Mouse (Mus musculus): ENCODE measurements around the gene Gm572.

Gene Gm572

DNA sequence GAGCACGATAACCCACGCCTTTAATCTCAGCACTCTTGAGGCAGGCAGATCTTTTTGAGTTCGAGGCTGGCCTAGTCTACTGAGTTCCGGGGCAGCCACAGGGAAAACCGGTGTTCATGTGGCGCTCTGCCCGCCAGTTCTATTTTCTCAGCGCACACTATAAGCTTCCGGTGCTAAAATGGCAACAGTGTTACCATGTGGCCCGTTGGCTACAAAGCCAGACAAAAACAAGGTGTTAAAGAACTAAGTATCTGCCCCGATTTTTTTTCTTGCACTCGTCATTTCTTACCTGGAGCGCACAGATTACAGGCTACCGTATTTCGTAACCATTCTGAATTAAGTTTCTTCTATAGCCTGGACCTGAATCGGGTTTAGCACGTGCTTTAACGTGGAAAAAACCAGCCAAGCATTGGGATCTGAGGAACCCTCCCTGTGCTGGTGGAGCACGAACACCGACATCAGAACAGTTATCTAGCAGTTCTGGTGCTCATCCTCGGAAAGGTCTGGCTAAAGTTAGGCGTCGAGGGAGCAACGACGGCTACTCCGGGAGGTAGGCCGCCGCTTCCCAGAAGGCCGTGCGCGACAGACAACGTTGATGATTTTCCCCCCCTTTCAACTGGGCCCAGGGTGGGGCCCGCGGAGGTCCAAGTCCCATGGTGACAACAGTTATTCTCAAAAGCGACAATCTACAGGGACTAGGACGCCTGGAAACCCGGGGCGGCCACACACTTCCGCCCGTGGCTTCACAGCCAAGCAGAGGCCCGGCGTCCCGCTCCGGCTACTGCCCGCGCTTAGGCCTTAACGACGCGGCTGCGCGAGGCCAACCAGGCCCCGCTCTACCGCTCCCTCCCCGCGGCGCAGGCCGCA, 17.1 kb upstream of the Gm572 start:
- DNase-seq = peak; percentile 33 to 53

DNA sequence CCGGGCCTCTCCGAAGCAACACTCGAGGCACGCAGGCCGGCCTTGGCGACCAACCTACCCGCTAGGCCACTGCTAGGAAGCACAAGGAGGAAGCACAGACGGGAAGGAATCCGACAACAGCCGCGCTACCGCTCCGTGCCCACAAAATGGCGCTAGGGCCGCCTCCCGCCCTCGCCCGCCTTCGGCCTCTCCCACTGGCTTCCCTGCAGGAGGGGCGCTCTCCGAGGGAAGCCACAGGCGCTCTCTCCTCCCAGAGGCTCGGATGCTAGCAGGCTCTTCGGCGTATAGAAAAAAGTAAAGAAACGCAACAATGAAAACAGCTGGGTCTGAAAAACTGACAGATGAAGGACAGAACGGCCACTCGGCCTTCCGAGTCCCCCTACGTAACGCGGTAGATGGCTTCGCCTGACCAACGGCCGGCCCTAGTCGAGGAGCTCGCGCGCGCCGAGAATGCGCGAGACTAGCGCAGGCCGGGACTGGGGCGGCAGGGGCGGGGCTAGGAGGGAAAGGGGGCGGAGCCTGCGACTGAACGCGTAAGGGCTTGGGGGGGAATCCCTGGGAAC, 16.4 kb upstream of the Gm572 start, which contains the start of gene Tardbp:
Tardbp (minus strand) TSS at position 397 of the 563 bp plus-strand sequence.
- peak; percentile 99 for DNase-seq

DNA sequence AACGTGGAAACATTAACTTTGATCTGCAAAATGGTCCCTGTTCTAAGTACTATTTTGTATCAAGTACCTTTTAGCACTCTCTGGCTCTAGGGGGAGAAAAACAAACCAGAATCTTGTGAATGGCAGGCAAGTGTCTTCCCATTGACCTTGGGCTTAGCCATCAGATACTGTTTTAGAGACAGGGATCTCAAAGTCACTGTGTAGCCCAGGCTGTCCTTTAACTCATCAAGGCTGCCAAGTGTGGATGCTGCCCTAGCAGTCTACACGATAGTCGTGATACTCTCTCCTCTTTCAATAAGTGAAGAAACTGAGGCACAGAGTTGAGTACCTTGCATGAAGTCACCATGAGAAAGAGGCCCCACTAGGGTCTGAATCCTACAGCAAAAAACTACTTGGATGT, 15.9 kb upstream of the Gm572 start:
- DNase-seq = no peak

DNA sequence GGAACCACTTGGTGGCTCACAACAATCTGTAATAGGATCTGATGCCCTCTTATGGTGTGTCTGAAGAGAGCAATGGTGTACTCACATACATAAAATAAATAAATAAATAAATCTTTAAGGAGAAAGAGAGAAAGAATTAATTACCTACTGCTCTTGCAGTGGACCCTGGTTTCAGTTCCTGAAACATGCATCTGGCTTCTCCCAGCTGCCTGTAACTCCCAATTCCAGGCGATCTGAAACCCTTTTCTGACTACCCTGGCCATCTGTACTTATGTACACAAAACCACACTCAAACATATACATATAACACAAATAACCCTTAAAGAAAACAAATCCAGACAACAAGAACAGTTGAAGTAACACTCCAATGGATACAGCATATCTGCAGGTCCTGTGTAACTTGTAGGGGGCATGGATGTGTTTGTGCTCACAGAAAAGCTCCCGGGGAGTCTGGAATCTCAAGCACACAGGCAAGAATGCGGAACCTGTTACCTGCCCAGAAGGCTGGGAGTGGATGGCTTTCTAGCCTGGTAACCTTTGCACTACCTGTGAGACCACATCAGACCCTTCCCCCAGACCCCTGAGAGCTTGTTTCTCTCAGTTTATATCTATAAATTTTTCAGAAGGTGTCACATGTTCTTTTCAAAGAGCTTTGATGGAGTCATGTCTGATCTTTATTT, 11.0 kb upstream of the Gm572 start:
- peak in 1 of 2 experiments; percentile 46 for DNase-seq

DNA sequence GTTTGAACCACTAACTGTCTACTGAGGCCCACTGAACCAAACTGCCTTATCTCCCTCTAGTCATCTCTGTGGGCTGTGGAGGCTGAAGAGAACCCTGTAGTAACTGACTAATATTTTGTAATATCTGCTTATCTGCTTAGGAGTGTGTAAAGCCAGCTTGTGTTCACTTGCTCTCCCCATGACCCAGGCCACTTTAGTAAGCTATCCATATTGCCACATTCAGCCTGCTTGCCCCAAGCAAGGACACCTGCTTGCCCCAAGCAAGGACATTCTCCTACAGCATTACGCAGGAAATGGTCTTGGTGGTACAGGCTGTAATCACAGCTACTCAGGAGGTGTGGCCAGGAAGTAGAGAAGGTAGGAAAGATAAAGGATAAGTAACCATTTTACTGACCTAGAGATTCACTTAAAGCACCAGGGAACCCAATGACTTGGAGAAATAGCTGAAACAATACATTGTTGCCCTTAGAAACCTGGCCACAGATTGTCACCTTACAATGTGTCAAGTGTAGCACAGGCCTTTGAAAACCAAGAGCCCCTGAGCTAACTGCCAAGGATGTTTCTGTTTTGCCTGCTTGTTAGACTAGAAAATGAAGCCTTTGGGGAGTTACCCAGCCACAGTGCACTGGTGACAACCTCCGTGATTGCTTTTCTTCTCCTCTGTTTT, 9.6 kb upstream of the Gm572 start:
- no peak for DNase-seq

DNA sequence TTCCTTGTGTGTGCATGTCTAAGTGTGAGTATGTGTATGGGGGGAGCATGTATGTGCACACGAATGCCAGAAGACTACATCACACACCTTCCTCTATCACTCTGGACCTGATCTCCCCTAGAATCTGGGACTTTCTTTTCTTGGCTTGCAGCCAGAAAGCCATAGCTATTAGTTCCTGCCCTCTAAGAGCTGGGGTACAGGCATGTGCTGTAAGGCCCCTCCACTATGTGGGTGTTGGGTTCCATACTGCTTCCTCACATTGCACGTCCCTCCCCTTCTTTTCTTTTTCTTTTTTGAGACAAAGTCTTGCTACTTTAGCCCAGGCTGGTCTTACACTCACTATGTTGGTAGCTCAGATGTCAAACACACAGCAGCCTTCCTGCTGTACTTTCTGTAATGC, 7.8 kb upstream of the Gm572 start:
- DNase-seq = no peak

DNA sequence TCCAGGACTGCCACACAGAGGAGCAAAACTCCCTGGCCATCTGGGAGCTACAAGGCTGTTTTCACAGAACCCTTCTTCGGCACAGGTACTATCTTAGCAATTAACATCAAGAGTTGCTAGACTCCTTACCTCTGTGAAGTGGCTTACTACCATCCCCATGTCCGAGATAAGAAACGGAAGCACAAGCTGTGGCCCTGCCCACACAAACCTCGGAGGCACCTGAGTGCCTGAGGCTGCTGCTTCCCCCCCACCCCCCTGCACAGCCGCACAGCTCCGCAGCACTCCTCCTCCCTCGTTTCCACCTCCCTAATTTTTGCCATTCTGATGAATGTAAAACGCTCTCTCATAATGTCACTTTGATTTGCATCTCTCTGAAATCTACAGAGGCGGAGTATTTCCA, 4.8 kb upstream of the Gm572 start:
- no peak for DNase-seq

- no peak for DNase-seq
Observed at GRCm38 (mm10) chr4:148639455-148639854, 3.7 kb upstream of the Gm572 start.

- peak; percentile 30 to 60 for DNase-seq
Observed at GRCm38 (mm10) chr4:148641121-148641520, 2.0 kb upstream of the Gm572 start.

- DNase-seq = peak; percentile 84 to 88
Observed at GRCm38 (mm10) chr4:148644157-148644511, 1.0 kb downstream of the Gm572 start.

DNA sequence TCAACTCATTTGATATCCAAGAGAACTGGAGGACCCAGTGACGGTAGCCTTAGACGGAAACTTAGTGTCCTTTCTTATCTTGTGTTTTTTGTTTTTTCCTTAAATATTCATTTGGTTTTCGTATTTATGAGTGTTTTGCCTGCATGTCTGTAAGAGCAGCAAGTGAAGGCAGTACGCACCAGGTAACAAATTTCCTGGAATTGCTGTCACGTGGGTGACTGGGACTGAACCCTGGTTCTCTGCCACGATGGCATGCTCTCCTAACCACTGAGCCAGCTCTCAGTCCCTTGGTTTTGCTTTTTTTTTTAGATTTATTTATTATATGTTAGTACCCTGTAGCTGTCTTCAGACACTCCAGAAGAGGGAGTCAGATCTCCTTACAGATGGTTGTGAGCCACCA, 1.8 kb downstream of the Gm572 start:
- DNase-seq = no peak

DNA sequence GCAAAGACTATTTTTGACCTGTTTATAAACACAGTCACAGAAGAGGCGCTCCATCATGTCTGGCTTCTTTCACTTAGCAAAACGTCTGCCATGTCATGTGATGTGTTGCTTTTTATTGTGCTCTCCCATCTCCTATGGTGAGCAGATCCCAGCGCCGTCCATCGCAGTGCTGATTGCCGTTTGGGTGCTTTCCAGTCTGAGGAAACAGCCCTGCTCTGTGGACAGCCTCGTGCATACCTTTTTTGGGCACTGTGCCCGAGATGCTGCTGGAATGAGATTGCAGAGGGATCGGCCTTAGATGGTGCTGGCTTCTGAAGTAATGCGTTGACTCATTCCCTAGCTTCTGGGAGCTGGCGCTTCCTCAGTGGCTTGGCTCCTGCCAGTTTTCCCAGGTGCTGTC, 3.5 kb downstream of the Gm572 start:
- DNase-seq = peak in 1 of 2 experiments; percentile 27

GRCm38 (mm10) chr4:148649309-148649708, 6.2 kb downstream of the Gm572 start:
- DNase-seq = no peak

- DNase-seq = no peak
Observed at GRCm38 (mm10) chr4:148651045-148651444, 7.9 kb downstream of the Gm572 start.

DNA sequence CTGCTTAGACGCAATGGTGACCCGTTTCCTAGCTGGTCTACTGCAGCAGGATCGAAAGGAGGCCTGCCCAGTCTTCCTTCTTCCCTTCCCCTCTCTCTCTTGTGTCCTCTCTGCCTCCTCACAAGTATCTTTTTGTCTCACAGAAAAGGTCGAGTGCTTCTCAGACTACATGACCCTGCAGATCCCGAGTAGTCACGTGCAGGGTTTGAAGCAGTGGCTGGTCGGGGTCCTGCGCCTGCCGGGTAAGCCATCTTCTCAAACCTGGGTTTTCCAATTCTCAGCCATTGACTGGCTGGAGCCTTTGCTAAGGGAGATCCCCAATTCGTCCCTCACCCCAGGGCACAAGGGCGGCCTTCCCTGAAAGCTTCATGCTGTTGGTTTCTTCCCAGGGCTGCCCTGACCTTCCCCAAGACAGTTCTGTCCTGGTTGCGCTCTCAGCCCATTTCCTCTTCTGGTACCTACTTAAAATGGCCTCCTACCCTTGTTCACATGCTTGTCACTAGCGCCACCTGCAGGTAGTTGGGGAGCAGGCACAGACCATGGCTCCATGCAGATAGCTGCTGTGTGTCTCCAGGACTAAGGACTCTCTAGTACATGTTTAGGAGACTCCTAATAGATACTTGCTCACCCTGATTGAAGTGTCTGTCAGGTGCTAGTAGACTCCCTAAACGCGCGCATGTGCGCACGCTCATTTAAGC, 11.7 kb downstream of the Gm572 start:
- peak; percentile 56 to 68 for DNase-seq

DNA sequence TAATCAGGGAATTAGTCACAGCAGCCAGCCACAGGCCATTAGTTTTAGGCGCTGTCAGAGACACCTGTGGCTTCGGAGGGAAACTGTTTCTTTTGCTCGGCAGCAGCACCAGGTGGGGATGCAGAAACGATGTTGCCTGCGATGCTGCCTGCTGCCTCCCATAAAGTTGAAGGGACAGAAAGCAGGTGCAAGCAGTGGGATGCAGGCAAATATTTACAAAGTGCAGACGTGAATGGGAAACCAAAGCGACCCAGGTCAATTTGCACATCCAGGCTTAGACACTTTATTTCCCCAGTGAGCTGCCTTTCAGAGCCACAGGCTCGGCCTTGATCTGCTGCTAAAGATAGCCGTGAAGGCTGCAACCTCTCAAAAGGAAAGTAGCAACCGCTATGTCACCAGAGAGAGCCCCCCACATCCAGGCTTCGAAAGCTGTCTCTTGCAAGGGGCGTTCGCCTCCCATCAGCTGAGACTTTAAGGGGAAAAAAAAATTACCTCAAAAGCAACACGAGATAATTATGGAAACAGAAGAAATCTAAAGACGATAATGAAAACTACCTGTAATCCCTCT, 13.7 kb downstream of the Gm572 start:
- DNase-seq = no peak

GRCm38 (mm10) chr4:148657776-148658175, 14.7 kb downstream of the Gm572 start:
- DNase-seq = no peak

DNA sequence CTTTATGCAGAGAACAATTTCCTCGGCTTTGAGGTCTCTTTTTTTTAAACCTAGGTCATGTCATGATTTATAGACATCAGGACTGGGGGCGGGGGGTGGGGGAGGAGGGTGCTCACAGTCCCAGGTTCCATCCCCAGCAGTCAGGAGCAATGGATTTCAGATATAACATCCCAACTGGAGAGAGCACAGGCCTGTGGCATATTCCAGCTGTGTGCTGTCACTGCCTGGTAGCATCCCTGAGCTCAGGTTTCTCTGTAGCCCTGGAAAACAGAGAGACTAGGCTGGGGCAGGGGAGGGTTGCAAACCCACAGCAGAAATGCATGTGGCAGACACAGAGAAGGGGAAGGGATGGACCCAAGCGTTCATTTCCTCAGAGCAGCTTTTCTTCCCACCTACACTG, 17.1 kb downstream of the Gm572 start:
- DNase-seq = no peak

DNA sequence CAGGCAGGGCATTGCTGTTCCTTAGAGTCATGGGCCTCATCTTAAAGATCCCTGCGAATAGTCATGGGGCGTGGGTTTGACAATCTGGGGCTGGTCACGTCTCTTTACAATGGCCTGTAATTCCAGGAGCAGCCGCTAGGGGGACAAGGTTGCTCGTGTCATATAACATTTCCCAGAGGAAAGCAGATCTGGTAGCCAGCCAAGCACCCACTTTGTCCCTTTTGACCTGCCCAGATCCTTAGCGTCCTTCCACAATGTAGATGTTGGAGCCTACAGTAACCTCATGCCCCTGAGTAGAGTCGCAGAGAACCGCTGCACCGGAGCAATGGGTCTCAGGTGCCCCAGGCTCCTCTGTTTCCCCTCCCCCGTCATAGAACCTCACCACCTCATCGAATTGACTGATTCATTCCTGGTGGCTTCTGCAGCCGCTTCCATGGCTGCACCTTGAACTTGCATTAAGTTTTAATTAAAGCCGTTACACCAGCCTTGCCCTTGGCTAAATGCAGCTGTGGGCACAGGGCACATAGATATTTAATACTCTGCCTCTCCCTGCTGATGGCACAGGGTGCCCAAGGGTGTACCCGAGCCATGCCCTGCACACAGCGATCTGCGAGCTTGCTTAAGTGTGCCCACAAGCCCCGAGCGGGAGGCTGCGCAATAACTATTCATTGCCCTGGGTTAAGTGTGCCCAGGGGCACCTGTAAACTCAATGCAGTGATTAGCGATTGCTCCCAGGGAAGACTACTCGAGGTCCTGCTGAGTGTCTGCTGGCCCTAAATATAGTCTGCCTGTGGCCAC, 19.2 kb downstream of the Gm572 start:
- DNase-seq = peak; percentile 90 to 91

- DNase-seq = no peak
Observed at GRCm38 (mm10) chr4:148663326-148663725, 20.2 kb downstream of the Gm572 start.

GRCm38 (mm10) chr4:148664021-148664420, 20.9 kb downstream of the Gm572 start:
- DNase-seq = no peak
